Mouse (Mus musculus) heart, embryonic 11.5 days (tissue): ENCODE measurements around the gene Fam13a. TPM values are rescaled to one million over a fixed set of nuclear protein-coding genes. Genes with fewer than 3 reads are reported as not detected.

Experiments used
- ATAC-seq: fragments of 200-750 bp; cut with Nextera tagmentation; replicated peaks from 2 replicates; pipeline ENCODE4 v1.8.0; 2017; ENCODE audit warnings: moderate library complexity; ENCODE audit not compliant: insufficient number of reproducible peaks, low FRiP score, low TSS enrichment
- H3K27ac ChIP-seq: fragments of 300-500 bp; sonication (generic); 2 replicates; pipeline ENCODE4 v1.5.1; 2014; ENCODE audit warnings: mild to moderate bottlenecking, low read depth, low read length
- H3K27me3 ChIP-seq: fragments of 300-500 bp; sonication (generic); 2 replicates; pipeline ENCODE4 v1.6.1; 2014; ENCODE audit warnings: mild to moderate bottlenecking, low read length, mixed read lengths; ENCODE audit not compliant: control insufficient read depth, insufficient read depth
- H3K36me3 ChIP-seq: fragments of 300-500 bp; sonication (generic); 2 replicates; pipeline ENCODE4 v1.6.1; 2014; ENCODE audit warnings: mild to moderate bottlenecking, low read length, moderate library complexity, mixed read lengths; ENCODE audit not compliant: control insufficient read depth, insufficient read depth
- H3K4me1 ChIP-seq: fragments of 300-500 bp; sonication (generic); 2 replicates; pipeline ENCODE4 v1.6.1; 2014; ENCODE audit warnings: low read length; ENCODE audit not compliant: control insufficient read depth, insufficient read depth
- H3K4me2 ChIP-seq: fragments of 300-500 bp; sonication (generic); 2 replicates; pipeline ENCODE4 v1.6.1; 2014; ENCODE audit warnings: mild to moderate bottlenecking, moderate library complexity
- H3K4me3 ChIP-seq: fragments of 300-500 bp; sonication (generic); 2 replicates; pipeline ENCODE4 v1.5.1; 2014; ENCODE audit warnings: low read depth, low read length
- H3K9ac ChIP-seq: fragments of 300-500 bp; sonication (generic); 2 replicates; pipeline ENCODE4 v1.6.1; 2014; ENCODE audit warnings: mild to moderate bottlenecking, low read depth, low read length, moderate library complexity
- H3K9me3 ChIP-seq: fragments of 300-500 bp; sonication (generic); replicated peaks from 2 replicates; pipeline ENCODE4 v1.6.1; 2016; ENCODE audit warnings: low read length; ENCODE audit not compliant: control insufficient read depth
- WGBS: fragments of 180-500 bp; shearing (Covaris S2); extraction: QIAGEN DNeasy Blood & Tissue Kit; methylation state at CpG from one replicate; pipeline ENCODE4 v1.1.7; 2014; ENCODE audit not compliant: insufficient replicate concordance; 5-methylcytosine and 5-hydroxymethylcytosine counted together
- polyA plus RNA-seq: library from polyadenylated mRNA; unstranded; fragments of >200 nt; fragmentation: Nextera tagmentation; extraction: Ambion mirVana; gene quantifications from 2 replicates; pipeline ENCODE4 v1.2.1, GENCODE M21; 2014

Gene Fam13a
- polyA plus RNA-seq, 1 experiment from 2014 or later, result 6.7 TPM

- no peak overlapping the region for H3K4me2 ChIP-seq
- H3K36me3 ChIP-seq, result peaks cover 10% of the 10 kb centered on the region; the same call in 1 of the 2 replicates
- H3K4me1 ChIP-seq, result no peaks in the 10 kb centered on the region
- no peaks in the 10 kb centered on the region for H3K27me3 ChIP-seq
- peaks cover 12% of the 10 kb centered on the region for H3K9me3 ChIP-seq
- ATAC-seq, result no peak
- no peak overlapping the region for H3K27ac ChIP-seq
- no peak overlapping the region for H3K4me3 ChIP-seq
- no peak overlapping the region for H3K9ac ChIP-seq
- WGBS, result 49% methylated on average over 8 of the region's 8 CpGs
Measured at GRCm38 (mm10) chr6:58903171-58903570, 121.2 kb downstream of the Fam13a start.

GRCm38 (mm10) chr6:58900536-58900935 is 123.8 kb downstream of the Fam13a start:
- H3K4me1 ChIP-seq, result no peaks in the 10 kb centered on the region
- no peak for ATAC-seq
- H3K27me3 ChIP-seq, result no peaks in the 10 kb centered on the region
- no peaks in the 10 kb centered on the region for H3K36me3 ChIP-seq
- H3K9ac ChIP-seq, result no peak overlapping the region
- H3K4me2 ChIP-seq, result no peak overlapping the region
- 88% methylated on average over 7 of the region's 7 CpGs for WGBS
- no peak overlapping the region for H3K27ac ChIP-seq
- H3K9me3 ChIP-seq, result no peaks in the 10 kb centered on the region
- no peak overlapping the region for H3K4me3 ChIP-seq

GRCm38 (mm10) chr6:58899076-58899475 is 125.3 kb downstream of the Fam13a start:
- Histone ChIP-seq H3K4me3 (no peak overlapping the region), H3K9me3 (no peaks in the 10 kb centered on the region), H3K27ac (no peak overlapping the region), H3K4me2 (no peak overlapping the region), H3K36me3 (0 out of 2 replicates have a peak, but pooled peaks cover under 1% of the 10 kb centered on the region), H3K4me1 (no peaks in the 10 kb centered on the region), H3K27me3 (no peaks in the 10 kb centered on the region), H3K9ac (no peak overlapping the region)
- WGBS, result 86% methylated on average over 3 of the region's 3 CpGs
- ATAC-seq, result no peak

- Histone ChIP-seq H3K27ac (no peak overlapping the region), H3K4me1 (no peaks in the 10 kb centered on the region), H3K9ac (no peak overlapping the region), H3K4me2 (no peak overlapping the region), H3K27me3 (no peaks in the 10 kb centered on the region), H3K36me3 (peaks cover 3% of the 10 kb centered on the region; the same call in 1 of the 2 replicates), H3K4me3 (no peak overlapping the region), H3K9me3 (no peaks in the 10 kb centered on the region)
- ATAC-seq, result no peak
- 72% methylated on average over 3 of the region's 3 CpGs for WGBS
Measured at GRCm38 (mm10) chr6:58896648-58897047, 127.7 kb downstream of the Fam13a start.

GRCm38 (mm10) chr6:58894994-58895393 is 129.4 kb downstream of the Fam13a start:
- Histone ChIP-seq H3K9ac (no peak overlapping the region), H3K4me1 (no peaks in the 10 kb centered on the region), H3K9me3 (no peaks in the 10 kb centered on the region), H3K4me3 (no peak overlapping the region), H3K4me2 (no peak overlapping the region), H3K27me3 (no peaks in the 10 kb centered on the region), H3K36me3 (peaks cover 3% of the 10 kb centered on the region; the same call in 1 of the 2 replicates), H3K27ac (no peak overlapping the region)
- 83% methylated on average over 4 of the region's 4 CpGs for WGBS
- ATAC-seq, result no peak

- Histone ChIP-seq H3K4me3 (no peak overlapping the region), H3K4me2 (no peak overlapping the region), H3K36me3 (peaks cover 3% of the 10 kb centered on the region; the same call in 1 of the 2 replicates), H3K27me3 (no peaks in the 10 kb centered on the region), H3K27ac (no peak overlapping the region), H3K4me1 (no peaks in the 10 kb centered on the region), H3K9me3 (no peaks in the 10 kb centered on the region), H3K9ac (no peak overlapping the region)
- WGBS, result 67% methylated on average over 6 of the region's 6 CpGs
- no peak for ATAC-seq
Measured at GRCm38 (mm10) chr6:58893307-58893706, 131.0 kb downstream of the Fam13a start.

GRCm38 (mm10) chr6:58889917-58890316 is 134.4 kb downstream of the Fam13a start:
- no peak overlapping the region for H3K4me3 ChIP-seq
- H3K9ac ChIP-seq, result no peak overlapping the region
- H3K27ac ChIP-seq, result no peak overlapping the region
- H3K4me1 ChIP-seq, result no peaks in the 10 kb centered on the region
- 84% methylated on average over 3 of the region's 3 CpGs for WGBS
- H3K27me3 ChIP-seq, result no peaks in the 10 kb centered on the region
- H3K36me3 ChIP-seq, result peaks cover 3% of the 10 kb centered on the region; the same call in 1 of the 2 replicates
- no peak overlapping the region for H3K4me2 ChIP-seq
- no peak for ATAC-seq
- H3K9me3 ChIP-seq, result no peaks in the 10 kb centered on the region

- no peak overlapping the region for H3K4me2 ChIP-seq
- WGBS, result 81% methylated on average over 6 of the region's 6 CpGs
- H3K27ac ChIP-seq, result no peak overlapping the region
- peaks cover 3% of the 10 kb centered on the region; the same call in 1 of the 2 replicates for H3K36me3 ChIP-seq
- H3K4me3 ChIP-seq, result no peak overlapping the region
- no peaks in the 10 kb centered on the region for H3K9me3 ChIP-seq
- H3K9ac ChIP-seq, result no peak overlapping the region
- H3K4me1 ChIP-seq, result no peaks in the 10 kb centered on the region
- ATAC-seq, result no peak
- H3K27me3 ChIP-seq, result no peaks in the 10 kb centered on the region
Measured at GRCm38 (mm10) chr6:58882271-58882670, 142.1 kb downstream of the Fam13a start.
